Mouse (Mus musculus): ENCODE measurements around the gene Fos. TPM values are rescaled to one million over a fixed set of nuclear protein-coding genes. Genes with fewer than 3 reads are reported as not detected.
A peak's percentile ranks its signal among the peaks of the same experiment; 100 is the strongest.

Fos gene
- total RNA-seq, 1 experiment: 10.3 TPM

DNA sequence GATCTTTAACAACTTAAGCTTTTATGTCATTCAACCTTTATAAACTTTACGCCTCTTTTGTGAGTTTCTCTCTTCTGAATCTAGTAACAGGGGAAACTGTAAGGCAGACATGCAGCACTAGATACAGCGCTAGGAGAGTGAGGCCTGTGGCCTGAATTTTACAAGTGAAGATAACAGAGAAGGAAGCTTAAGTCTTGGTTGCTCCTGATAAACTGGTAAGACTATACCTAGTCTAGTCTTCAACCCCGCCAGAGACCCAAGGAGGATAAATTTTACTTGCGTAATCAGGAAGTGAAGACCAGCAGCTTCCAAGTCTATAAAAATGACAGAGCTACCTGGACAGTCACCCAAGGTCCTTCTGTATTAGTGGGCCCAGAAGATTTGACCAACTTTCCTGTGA is 29.0 kb downstream of the Fos start:
- Histone ChIP-seq H3K9ac (ENCODE audit: insufficient read depth, low read depth, low read length, poor library complexity, severe bottlenecking) (no peak overlapping the region), H3K4me3 (ENCODE audit: insufficient read depth in 1 of 2, low read depth in 1 of 2, low read length in 2 of 2, poor library complexity in 1 of 2, severe bottlenecking in 1 of 2) (no peak overlapping the region), H3K27ac (ENCODE audit: insufficient read depth, low read depth, low read length, poor library complexity, severe bottlenecking) (no peak overlapping the region), H3K4me1 (ENCODE audit: control insufficient read depth in 2 of 2, insufficient read depth in 2 of 2, low read length in 2 of 2, poor library complexity in 1 of 2) (peaks cover 0 to 2% of the 10 kb centered on the region in 2 experiments; a peak in 1 of 4 replicates), H3K9me3 (ENCODE audit: control insufficient read depth, insufficient read depth, low read depth, low read length) (no peaks in the 10 kb centered on the region), H3K36me3 (ENCODE audit: control insufficient read depth, insufficient read depth, low read length, poor library complexity, severe bottlenecking) (no peaks in the 10 kb centered on the region)
- TF ChIP-seq CHD2 (IDR thresholded peaks at IDR 0.05; ENCODE audit: low read depth, low read length) (no peak), HCFC1 (IDR thresholded peaks at IDR 0.05; ENCODE audit: borderline replicate concordance, insufficient read depth, low read length) (no peak), ZNF384 (IDR thresholded peaks at IDR 0.05; ENCODE audit: low read depth, low read length) (no peak)
- in situ Hi-C loops (cut with MboI; ENCODE audit: low sequenced_read_pairs in 2 of 2, unreplicated experiment in 2 of 2): loop anchor here (10.0 to 25.0 kb wide), 2 partner anchors 160 to 162 kb away; no protein-coding TSS in a partner anchor
- no peak for DNase-seq (ENCODE audit: low read depth, low spot score)

DNA sequence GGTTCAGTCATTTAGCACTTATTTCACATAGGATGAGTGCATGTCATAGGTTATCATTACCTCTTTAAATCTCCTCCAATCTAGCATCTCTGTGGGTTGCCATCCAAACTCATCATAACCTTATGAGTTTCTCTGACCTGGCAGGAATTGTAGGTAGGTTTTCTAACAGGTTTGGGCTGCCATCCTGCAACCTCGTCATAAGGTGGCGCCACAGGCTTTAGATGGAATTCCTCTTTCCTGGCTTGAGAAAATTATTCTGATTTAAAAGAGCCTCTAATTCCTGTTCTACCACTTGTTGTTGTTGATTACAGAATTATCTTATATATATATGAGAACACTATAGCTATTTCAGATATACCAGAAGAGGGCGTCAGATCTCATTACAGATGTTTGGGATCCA is 34.5 kb downstream of the Fos start:
- Histone ChIP-seq H3K4me1 (ENCODE audit: control insufficient read depth in 2 of 2, insufficient read depth in 2 of 2, low read length in 2 of 2, poor library complexity in 1 of 2) (peaks cover 0 to 2% of the 10 kb centered on the region in 2 experiments; a peak in 1 of 4 replicates), H3K9me3 (ENCODE audit: control insufficient read depth, insufficient read depth, low read depth, low read length) (no peaks in the 10 kb centered on the region), H3K4me3 (ENCODE audit: insufficient read depth in 1 of 2, low read depth in 1 of 2, low read length in 2 of 2, poor library complexity in 1 of 2, severe bottlenecking in 1 of 2) (no peak overlapping the region), H3K9ac (ENCODE audit: insufficient read depth, low read depth, low read length, poor library complexity, severe bottlenecking) (no peak overlapping the region), H3K27ac (ENCODE audit: insufficient read depth, low read depth, low read length, poor library complexity, severe bottlenecking) (no peak overlapping the region), H3K36me3 (ENCODE audit: control insufficient read depth, insufficient read depth, low read length, poor library complexity, severe bottlenecking) (no peaks in the 10 kb centered on the region)
- no peak for DNase-seq (ENCODE audit: low read depth, low spot score)
- in situ Hi-C loops (cut with MboI; ENCODE audit: low sequenced_read_pairs in 2 of 2, unreplicated experiment in 2 of 2): loop anchor here (10.0 to 25.0 kb wide), 2 partner anchors 154 to 157 kb away; no protein-coding TSS in a partner anchor
- no peak for TF ChIP-seq HCFC1 (IDR thresholded peaks at IDR 0.05; ENCODE audit: borderline replicate concordance, insufficient read depth, low read length)
- peak; percentile 68; the same call in 1 of the 2 replicates for TF ChIP-seq ZC3H11A (IDR thresholded peaks at IDR 0.05; ENCODE audit: borderline replicate concordance, low read depth, low read length)

- Histone ChIP-seq H3K4me3 (ENCODE audit: insufficient read depth in 1 of 2, low read depth in 1 of 2, low read length in 2 of 2, poor library complexity in 1 of 2, severe bottlenecking in 1 of 2) (no peak overlapping the region), H3K9me3 (ENCODE audit: control insufficient read depth, insufficient read depth, low read depth, low read length) (no peaks in the 10 kb centered on the region), H3K9ac (ENCODE audit: insufficient read depth, low read depth, low read length, poor library complexity, severe bottlenecking) (no peak overlapping the region), H3K36me3 (ENCODE audit: control insufficient read depth, insufficient read depth, low read length, poor library complexity, severe bottlenecking) (no peaks in the 10 kb centered on the region), H3K4me1 (ENCODE audit: control insufficient read depth in 2 of 2, insufficient read depth in 2 of 2, low read length in 2 of 2, poor library complexity in 1 of 2) (peaks cover 0 to 2% of the 10 kb centered on the region in 2 experiments; a peak in 1 of 4 replicates), H3K27ac (ENCODE audit: insufficient read depth, low read depth, low read length, poor library complexity, severe bottlenecking) (no peak overlapping the region)
- in situ Hi-C loops (cut with MboI; ENCODE audit: low sequenced_read_pairs in 2 of 2, unreplicated experiment in 2 of 2): loop anchor here in 1 of 2 experiments (25.0 kb wide), 1 partner anchor 152 kb away; no protein-coding TSS in a partner anchor
- DNase-seq (ENCODE audit: low read depth, low spot score): no peak
- TF ChIP-seq ZNF384 (IDR thresholded peaks at IDR 0.05; ENCODE audit: low read depth, low read length): no peak
- no peak for TF ChIP-seq HCFC1 (IDR thresholded peaks at IDR 0.05; ENCODE audit: borderline replicate concordance, insufficient read depth, low read length)
- TF ChIP-seq CHD2 (IDR thresholded peaks at IDR 0.05; ENCODE audit: low read depth, low read length): no peak
- TF ChIP-seq MAFK (IDR thresholded peaks at IDR 0.05; ENCODE audit: insufficient read depth, low read depth, low read length): no peak
- no peak for TF ChIP-seq ZC3H11A (IDR thresholded peaks at IDR 0.05; ENCODE audit: borderline replicate concordance, low read depth, low read length)
Observed at GRCm38 (mm10) chr12:85510013-85510412, 36.3 kb downstream of the Fos start.

- Histone ChIP-seq H3K9ac (ENCODE audit: insufficient read depth, low read depth, low read length, poor library complexity, severe bottlenecking) (no peak overlapping the region), H3K9me3 (ENCODE audit: control insufficient read depth, insufficient read depth, low read depth, low read length) (no peaks in the 10 kb centered on the region), H3K4me3 (ENCODE audit: insufficient read depth in 1 of 2, low read depth in 1 of 2, low read length in 2 of 2, poor library complexity in 1 of 2, severe bottlenecking in 1 of 2) (no peak overlapping the region), H3K36me3 (ENCODE audit: control insufficient read depth, insufficient read depth, low read length, poor library complexity, severe bottlenecking) (no peaks in the 10 kb centered on the region), H3K4me1 (ENCODE audit: control insufficient read depth in 2 of 2, insufficient read depth in 2 of 2, low read length in 2 of 2, poor library complexity in 1 of 2) (peaks cover 0 to 2% of the 10 kb centered on the region in 2 experiments; a peak in 1 of 4 replicates), H3K27ac (ENCODE audit: insufficient read depth, low read depth, low read length, poor library complexity, severe bottlenecking) (no peak overlapping the region)
- TF ChIP-seq HCFC1 (IDR thresholded peaks at IDR 0.05; ENCODE audit: borderline replicate concordance, insufficient read depth, low read length): no peak
- TF ChIP-seq ZC3H11A (IDR thresholded peaks at IDR 0.05; ENCODE audit: borderline replicate concordance, low read depth, low read length): no peak
- no peak for TF ChIP-seq ZNF384 (IDR thresholded peaks at IDR 0.05; ENCODE audit: low read depth, low read length)
- no peak for TF ChIP-seq CHD2 (IDR thresholded peaks at IDR 0.05; ENCODE audit: low read depth, low read length)
- DNase-seq (ENCODE audit: low read depth, low spot score): no peak
- in situ Hi-C loops (cut with MboI; ENCODE audit: low sequenced_read_pairs in 2 of 2, unreplicated experiment in 2 of 2): loop anchor here in 1 of 2 experiments (25.0 kb wide), 1 partner anchor 148 kb away; no protein-coding TSS in a partner anchor
Observed at GRCm38 (mm10) chr12:85513789-85514447, 40.2 kb downstream of the Fos start.

Data from ES-E14 (cell line).